Mouse (Mus musculus) mouse embryonic stem cell (cell line): ENCODE data around the gene Slc9a8.

Experiments
- in situ Hi-C, 2 experiments: fragments of 300-500 bp; cut with MboI; formaldehyde crosslinking; loops; 1 replicate in 1 of 2; 3 replicates in 1 of 2; pipeline ENCODE4 v1.14.3; 2019 to 2020; ENCODE audit warnings: low sequenced_read_pairs in 2 of 2, low pct_unique_long_range_greater_than_20kb in 1 of 2, mixed read lengths in 1 of 2; ENCODE audit not compliant: unreplicated experiment in 1 of 2

Gene Slc9a8

DNA sequence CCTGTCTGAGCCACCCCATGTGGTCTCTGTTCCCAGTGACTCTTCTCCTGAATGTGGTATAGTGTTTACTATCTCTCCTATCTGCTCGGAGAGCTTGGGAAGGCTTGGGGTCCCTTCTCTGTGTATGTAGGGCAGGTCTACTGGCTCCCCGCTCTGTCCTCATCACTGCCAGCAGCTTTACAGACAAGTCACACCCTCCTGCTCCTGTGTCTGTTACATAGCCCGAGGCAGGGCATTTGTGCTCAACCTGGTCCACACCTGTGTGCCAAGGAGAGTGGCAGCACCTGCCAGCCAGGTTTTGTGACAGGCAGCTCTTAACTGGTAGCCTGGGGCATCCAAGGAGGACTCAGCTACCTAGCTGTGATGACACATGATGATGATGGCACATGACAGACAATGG, 49.1 kb downstream of the Slc9a8 start:
- in situ Hi-C loops = no loop called here

DNA sequence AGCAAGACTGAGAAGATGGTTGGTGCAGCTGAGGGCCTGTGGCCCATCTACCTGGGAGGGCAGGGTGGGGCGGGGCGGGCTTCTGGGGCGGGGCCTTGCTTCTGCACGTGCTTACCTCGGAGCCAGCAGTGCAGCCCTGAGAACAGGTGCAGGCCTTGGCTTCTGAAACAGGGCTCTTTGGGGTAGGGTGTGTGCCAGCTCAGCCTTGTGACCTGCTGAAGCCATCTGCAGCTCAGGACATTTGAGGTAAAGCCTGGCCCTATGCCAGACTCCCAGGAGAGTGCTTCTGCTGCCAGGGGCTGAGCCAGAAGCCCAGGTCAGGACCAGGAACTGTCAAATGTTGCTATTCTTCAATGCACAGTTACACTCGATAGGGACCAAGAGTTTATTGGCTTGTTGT, 50.1 kb downstream of the Slc9a8 start:
- in situ Hi-C loops = no loop called here

DNA sequence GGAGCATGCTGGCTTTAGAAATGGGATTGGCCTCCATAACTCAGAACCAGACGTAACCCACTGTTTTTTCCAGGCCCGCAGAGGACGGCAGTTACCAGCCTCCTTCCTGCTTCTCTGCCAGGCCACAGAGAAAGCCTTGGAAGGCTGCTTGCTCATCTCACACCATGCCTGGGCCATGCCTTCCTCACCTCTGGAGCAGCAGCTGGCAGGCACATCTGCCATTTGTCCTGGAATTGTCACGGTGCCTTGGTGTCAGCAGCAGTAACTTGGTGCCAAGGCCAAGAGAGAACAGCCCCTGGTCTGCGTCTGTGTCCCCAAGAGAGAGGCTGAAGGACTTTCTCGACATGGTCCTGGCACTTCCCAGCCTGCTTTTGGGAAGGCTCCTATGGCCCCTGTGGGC, 52.7 kb downstream of the Slc9a8 start:
- in situ Hi-C loops = no loop called here

DNA sequence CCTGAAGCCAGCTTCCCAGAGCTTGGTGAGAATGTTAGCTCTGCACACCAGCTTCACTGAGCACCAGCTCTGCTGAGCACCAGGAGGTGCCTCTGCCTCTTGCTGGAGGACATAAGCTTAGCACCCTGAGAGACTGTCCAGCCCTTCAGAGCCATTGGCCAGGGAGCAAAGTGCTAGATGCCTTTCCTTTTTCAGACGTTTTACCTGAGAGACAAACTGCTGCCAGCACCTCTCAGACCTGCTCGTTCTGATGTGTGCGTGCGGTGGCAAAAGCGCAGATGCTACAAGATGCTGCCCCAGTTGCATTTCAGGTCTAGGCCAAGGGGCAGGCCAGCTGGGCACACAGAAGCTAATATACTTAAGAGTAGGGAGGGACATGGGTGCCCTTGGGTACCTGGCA, 54.1 kb downstream of the Slc9a8 start:
- in situ Hi-C loops = no loop called here

GRCm38 (mm10) chr2:167476200-167476688, 54.7 kb downstream of the Slc9a8 start:
- in situ Hi-C loops = no loop called here

DNA sequence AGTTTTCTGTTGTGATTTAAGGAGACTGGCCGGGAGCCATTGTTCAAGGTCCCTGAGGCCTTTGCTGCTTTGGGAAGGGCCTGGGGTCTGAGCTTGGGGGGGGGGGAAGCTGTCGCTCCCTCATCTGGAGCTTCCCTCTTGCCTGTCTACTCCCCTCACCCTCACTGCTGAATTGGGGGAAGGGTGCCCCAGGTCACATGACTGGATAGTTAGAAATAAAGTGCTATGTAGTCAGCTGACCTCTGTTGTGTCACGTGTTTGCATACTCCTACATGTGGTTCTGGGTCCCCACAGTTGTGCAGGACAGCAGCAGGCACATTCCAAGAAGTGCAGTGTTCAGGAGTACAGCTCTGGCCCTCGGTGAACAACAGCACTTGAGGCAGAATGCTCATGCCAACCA, 55.2 kb downstream of the Slc9a8 start:
- in situ Hi-C loops = no loop called here

- in situ Hi-C loops = no loop called here
Observed at GRCm38 (mm10) chr2:167478128-167478527, 56.6 kb downstream of the Slc9a8 start.

DNA sequence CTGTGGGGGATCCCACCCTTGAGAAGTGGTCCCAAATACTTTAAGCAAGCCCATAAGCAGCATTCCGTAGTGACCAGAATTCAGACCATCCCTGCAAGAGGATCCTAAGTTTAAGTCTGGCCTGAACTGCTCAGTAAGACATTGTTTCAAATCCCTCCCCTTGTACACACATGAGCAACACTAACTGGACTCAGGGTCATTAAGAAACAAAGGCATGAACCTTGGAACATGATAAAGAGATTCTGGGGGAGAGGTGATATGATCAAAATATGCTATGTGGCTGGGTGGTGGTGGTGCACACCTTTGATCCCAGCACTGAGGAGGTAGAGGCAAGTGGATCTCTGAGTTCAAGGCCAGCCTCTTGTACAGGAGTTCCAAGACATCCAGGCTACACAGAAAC, 58.0 kb downstream of the Slc9a8 start:
- in situ Hi-C loops = no loop called here

DNA sequence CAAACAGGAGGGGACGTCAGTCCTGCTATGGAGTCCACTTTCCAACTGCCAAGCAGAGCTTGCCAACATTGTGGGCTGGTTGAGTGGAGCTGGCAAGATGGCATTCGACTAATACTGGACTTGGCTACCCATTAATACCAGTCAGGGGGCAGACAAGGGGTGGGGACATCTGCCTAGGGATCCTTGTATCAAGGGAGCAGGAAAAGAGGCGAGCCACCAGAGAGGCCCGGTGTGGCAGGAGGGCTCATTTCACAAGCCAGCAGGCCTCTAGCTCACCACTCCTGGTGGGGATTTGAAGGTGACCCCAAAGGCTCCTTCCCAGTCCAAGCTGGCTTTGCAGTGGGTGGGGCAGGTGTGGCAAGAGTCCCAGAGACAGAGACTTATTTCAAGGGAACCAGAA, 61.2 kb downstream of the Slc9a8 start:
- in situ Hi-C loops = no loop called here

- in situ Hi-C loops = no loop called here
Observed at GRCm38 (mm10) chr2:167483081-167483826, 61.7 kb downstream of the Slc9a8 start.

DNA sequence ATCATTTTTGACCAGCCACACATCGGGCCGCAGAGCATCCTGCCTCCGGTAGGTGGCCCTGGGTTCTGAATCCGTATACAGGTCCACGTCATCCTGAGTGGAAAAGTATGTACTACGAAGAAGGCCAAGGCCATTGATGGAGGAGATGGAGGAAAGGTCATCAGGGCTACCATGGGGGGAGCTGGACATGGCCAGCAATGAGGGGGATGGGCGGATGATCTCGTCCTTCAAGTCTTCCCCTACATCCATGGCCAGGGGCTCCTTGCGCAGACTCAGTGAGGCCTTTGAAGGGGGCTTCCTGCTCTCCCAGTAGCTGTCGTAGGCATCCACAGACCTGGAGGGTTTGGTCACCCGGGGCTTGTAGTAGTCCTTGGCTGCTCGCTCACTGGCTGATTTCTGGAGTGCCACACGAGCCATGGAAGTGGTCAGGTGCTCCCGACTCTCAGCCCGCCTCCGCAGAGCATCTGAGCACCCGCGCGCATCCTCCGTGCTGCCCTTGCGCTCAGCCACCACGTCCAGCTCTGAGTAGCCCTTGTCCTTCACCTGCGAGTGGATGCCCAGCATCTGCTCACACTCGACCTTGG, 62.4 kb downstream of the Slc9a8 start:
- in situ Hi-C loops = no loop called here

DNA sequence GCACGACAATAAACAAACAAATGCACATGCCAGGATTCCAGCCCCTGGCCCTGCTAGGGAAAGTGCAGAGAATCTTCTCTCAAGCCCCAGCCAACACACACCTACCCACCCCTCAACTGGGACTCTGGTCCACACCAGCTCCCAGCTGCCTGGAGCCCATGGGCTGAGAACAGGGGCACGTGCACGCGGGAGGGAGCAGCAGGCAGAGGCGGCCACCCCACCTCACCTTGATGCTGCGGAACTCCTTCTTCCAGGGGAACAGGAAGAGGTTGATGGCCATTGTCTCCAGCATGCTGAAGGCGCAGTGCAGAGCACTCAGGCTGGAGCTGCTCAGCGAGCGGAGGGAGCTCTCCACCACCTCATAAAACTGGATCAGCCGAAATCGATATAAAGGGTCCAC, 63.4 kb downstream of the Slc9a8 start:
- in situ Hi-C loops = no loop called here

DNA sequence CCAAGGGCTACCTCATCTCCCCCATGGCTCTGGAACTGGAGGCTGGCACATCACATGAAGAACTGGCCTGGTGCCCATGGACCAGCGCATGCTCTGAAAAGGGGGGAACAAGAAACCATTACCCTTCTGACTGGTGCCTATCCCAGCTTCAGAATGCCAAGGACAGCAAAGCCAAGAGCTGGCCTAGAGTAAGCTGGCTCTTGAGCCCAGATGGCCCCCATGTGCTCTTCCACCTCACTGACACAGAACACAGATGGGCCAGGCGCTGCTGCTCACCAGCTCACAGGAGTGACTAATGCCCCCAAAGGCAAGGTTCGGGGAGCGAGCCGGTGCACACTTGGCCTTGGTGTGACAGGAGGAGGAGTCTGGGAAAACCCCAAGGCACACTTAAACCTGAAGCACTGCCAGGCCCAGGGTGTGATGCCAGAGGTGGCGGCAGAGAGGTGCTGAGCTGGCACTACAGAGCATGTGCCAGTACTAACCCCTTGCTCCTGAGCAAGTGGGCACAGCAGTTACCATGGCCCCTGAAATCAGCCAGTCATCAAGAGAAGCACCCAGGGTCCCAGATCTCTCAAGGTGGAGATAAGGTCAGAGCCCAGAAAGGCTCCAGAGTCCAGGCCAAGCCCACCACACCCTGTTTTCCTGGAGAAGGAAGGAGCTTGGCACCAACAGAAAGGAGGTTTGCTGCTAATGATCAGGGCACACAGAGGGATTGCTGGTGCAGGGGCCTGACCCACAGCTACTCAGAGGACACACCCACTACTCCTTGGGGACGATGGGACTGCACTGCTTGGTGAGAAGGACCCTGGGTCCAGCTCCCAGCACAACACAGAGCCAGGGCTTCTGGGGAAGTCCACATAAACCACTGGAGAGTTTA, 64.2 kb downstream of the Slc9a8 start:
- in situ Hi-C loops = no loop called here

GRCm38 (mm10) chr2:167486573-167486972, 65.1 kb downstream of the Slc9a8 start:
- in situ Hi-C loops = no loop called here

DNA sequence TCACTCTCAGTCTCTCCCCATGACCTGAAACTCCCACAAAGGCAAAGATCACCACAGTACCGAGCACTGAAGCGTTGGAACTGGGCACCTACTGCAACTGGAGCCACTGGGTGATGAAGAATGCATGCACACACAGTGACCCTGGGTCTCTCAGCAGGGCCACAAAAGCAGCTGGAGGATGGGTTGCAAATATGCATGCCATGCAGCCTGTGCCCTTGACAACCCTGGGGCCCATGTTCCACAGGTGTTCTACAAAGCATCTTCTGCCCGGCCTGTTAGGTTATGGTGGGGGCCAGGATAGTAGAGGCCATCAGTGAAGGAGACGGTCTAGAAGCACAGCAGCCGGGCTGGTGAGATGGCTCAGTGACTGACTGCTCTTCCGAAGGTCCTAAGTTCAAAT, 66.0 kb downstream of the Slc9a8 start:
- in situ Hi-C loops = no loop called here

GRCm38 (mm10) chr2:167487994-167488393, 66.5 kb downstream of the Slc9a8 start:
- in situ Hi-C loops = no loop called here

DNA sequence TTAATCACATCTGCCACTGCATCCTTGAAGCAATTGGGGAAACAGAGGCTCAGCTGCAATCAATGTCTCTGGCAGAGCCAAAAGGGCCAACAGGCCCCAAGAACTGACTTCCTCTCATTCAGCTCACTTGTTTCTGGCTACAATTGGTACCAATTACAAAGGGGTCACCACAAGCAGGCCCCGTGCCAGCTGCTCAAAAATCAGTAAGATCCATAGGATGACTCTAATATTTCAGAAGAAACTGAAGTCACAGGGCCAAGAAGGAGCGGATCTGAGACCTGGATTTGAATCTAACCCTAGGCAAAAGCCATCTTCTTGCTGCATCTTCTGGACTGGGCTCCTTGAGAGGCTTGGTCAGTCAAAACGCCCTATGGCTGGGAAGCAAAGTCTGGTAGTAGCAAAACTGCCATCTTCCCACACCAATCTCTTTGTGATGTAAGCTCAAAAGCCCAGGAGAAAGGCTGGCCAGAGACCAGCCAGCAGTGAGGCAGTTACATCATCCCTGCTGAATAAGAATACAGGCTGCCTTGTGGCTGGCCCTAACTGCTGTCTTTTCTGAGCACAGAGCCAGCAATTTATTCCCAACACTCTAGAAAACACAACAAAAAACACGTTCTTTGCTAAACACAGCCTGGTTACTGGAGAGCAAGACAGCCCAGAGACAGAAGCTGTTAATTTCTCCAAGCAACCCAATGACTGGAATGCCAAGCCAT, 69.5 kb downstream of the Slc9a8 start:
- in situ Hi-C loops = no loop called here

DNA sequence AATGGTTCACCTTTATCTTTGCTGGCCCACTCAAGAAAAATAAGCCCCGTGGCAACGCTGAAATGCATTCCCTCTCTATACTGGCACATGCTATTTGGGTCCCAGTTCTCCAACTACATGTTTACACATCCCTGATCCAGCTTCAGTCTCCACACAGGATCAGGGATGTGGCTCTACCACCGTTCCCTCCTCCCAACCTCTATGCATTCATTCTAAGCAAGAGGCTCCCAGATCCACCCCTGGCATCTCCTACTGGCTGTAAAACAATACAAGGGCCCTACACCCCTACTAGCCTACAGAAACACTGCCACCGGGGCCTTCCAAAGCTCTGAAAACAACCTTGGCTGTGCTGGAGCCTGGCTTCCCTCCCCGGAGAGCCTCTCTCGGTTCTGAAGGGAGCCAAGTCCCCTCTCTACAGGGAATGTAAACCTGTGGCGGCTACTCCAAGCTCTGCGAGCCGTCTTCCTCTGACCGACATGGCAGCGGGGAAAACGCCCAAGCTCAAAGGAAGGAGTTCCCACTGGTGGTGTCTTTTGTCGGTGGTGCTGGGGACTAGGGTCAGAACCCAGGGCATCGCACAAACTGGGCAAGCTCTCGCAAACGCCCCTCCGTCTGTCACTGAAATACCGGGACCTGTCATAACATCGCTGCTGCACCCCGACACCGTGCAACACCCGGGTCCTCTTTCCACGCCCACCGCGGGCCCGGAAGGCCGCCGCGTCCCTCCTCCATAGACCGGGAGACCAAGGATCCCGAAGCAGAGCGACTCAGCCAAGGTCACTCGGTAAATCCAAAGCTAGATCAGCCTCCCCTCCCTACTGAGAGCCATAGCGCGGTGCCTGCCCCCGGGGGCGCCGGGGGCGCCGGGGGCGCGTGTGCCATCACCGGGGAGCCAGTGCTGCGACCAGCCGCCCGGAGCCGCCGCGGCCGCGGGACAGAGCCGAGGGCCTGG, 70.5 kb downstream of the Slc9a8 start, which contains the start of gene Rnf114:
Gene Rnf114 (plus strand): TSS at position 889 of the 952 bp plus-strand sequence.
- in situ Hi-C loops = no loop called here
